Mouse (Mus musculus): ENCODE data around the gene Stxbp1.

GRCm38 (mm10) chr2:32784048-32784681, 62.9 kb downstream of the Stxbp1 start, which contains the start of gene Cfap157:
- TF ChIP-seq EP300 (IDR thresholded peaks at IDR 0.05) = no peak
- TF ChIP-seq CTCF (IDR thresholded peaks at IDR 0.05) = no peak
